Mouse (Mus musculus) liver, embryonic 14.5 days (tissue): ENCODE measurements around the gene Zfp91. TPM values are rescaled to one million over a fixed set of nuclear protein-coding genes. Genes with fewer than 3 reads are reported as not detected.
A peak's percentile ranks its signal among the peaks of the same experiment; 100 is the strongest.

Experiments used
- ATAC-seq: fragments of 200-750 bp; cut with Nextera tagmentation; 2 replicates; pipeline ENCODE4 v1.8.0; 2017; ENCODE audit warnings: moderate number of reproducible peaks, mild to moderate bottlenecking, moderate library complexity; ENCODE audit not compliant: insufficient read depth
- DNase-seq, 3 experiments: peaks; one replicate each; pipeline ENCODE4 v3.0.0-alpha.2; 2012 to 2013; ENCODE audit warnings: low read depth in 3 of 3, low spot score in 3 of 3
- H3K27ac ChIP-seq: fragments of 300-500 bp; sonication (generic); 2 replicates; pipeline ENCODE4 v1.5.1; 2014; ENCODE audit warnings: moderate library complexity, mild to moderate bottlenecking, control low read depth, inconsistent platforms
- H3K27me3 ChIP-seq: fragments of 300-500 bp; sonication (generic); 2 replicates; pipeline ENCODE4 v1.6.1; 2014; ENCODE audit warnings: mild to moderate bottlenecking, low read length, moderate library complexity; ENCODE audit not compliant: control insufficient read depth, insufficient read depth
- H3K36me3 ChIP-seq: fragments of 300-500 bp; sonication (generic); replicated peaks from 2 replicates; pipeline ENCODE4 v1.6.1; 2014; ENCODE audit warnings: low read depth; ENCODE audit not compliant: control insufficient read depth, insufficient read depth
- H3K4me1 ChIP-seq, 2 experiments: fragments of 200-500 bp in 1 of 2; fragments of 300-500 bp in 1 of 2; sonication (generic) in 1 of 2; replicated peaks; 2 replicates each; pipeline ENCODE4 v1.6.1; 2012 to 2014; ENCODE audit warnings: antibody characterized with exemption in 1 of 2, inconsistent platforms in 1 of 2, low read length in 1 of 2; ENCODE audit not compliant: control insufficient read depth in 2 of 2, insufficient read depth in 2 of 2
- H3K4me2 ChIP-seq: fragments of 300-500 bp; sonication (generic); 2 replicates; pipeline ENCODE4 v1.6.1; 2014; ENCODE audit warnings: low read depth, mild to moderate bottlenecking, control low read depth, moderate library complexity
- H3K4me3 ChIP-seq, 2 experiments: fragments of 200-500 bp in 1 of 2; fragments of 300-500 bp in 1 of 2; sonication (generic) in 1 of 2; 2 replicates each; pipeline ENCODE4 v1.5.1; 2012 to 2014; ENCODE audit warnings: low read depth in 2 of 2, low read length in 2 of 2, mild to moderate bottlenecking in 2 of 2, control low read depth in 1 of 2, inconsistent platforms in 1 of 2, moderate library complexity in 1 of 2; ENCODE audit not compliant: insufficient read depth in 1 of 2
- H3K9ac ChIP-seq: fragments of 300-500 bp; sonication (generic); replicated peaks from 2 replicates; pipeline ENCODE4 v1.6.1; 2014; ENCODE audit warnings: mild to moderate bottlenecking, control low read depth, moderate library complexity
- H3K9me3 ChIP-seq: fragments of 300-500 bp; sonication (generic); 2 replicates; pipeline ENCODE4 v1.6.1; 2016; ENCODE audit warnings: low read length, mixed read lengths; ENCODE audit not compliant: control insufficient read depth
- CTCF ChIP-seq: IDR thresholded peaks from 2 replicates; pipeline ENCODE4 v1.5.1; 2016; ENCODE audit warnings: antibody characterized with exemption, low read depth, control low read depth
- EP300 ChIP-seq: IDR thresholded peaks from 2 replicates; pipeline ENCODE4 v1.6.1; 2016; ENCODE audit warnings: antibody characterized with exemption, low read depth
- WGBS: fragments of 180-500 bp; shearing (Covaris S2); extraction: QIAGEN DNeasy Blood & Tissue Kit; methylation state at CpG from one replicate; pipeline ENCODE4 v1.1.7; 2014; ENCODE audit not compliant: insufficient replicate concordance; 5-methylcytosine and 5-hydroxymethylcytosine counted together
- polyA plus RNA-seq, 2 experiments: library from polyadenylated mRNA; depleted of rRNA in 1 of 2; stranded (reverse) in 1 of 2; unstranded in 1 of 2; fragments of >200 nt; fragmentation: Nextera tagmentation in 1 of 2; extraction: Ambion mirVana in 1 of 2; gene quantifications; 2 replicates each; pipeline versions ENCODE4 v1.2.1 to v1.2.3; 2012 to 2014

Gene Zfp91
- 9.7 and 13.5 TPM in 2 replicates for polyA plus RNA-seq (2012; rRNA removed)
- polyA plus RNA-seq (2014; fragmentation: Nextera tagmentation; extraction: Ambion mirVana), result 4.8 and 5.2 TPM in 2 replicates

DNA sequence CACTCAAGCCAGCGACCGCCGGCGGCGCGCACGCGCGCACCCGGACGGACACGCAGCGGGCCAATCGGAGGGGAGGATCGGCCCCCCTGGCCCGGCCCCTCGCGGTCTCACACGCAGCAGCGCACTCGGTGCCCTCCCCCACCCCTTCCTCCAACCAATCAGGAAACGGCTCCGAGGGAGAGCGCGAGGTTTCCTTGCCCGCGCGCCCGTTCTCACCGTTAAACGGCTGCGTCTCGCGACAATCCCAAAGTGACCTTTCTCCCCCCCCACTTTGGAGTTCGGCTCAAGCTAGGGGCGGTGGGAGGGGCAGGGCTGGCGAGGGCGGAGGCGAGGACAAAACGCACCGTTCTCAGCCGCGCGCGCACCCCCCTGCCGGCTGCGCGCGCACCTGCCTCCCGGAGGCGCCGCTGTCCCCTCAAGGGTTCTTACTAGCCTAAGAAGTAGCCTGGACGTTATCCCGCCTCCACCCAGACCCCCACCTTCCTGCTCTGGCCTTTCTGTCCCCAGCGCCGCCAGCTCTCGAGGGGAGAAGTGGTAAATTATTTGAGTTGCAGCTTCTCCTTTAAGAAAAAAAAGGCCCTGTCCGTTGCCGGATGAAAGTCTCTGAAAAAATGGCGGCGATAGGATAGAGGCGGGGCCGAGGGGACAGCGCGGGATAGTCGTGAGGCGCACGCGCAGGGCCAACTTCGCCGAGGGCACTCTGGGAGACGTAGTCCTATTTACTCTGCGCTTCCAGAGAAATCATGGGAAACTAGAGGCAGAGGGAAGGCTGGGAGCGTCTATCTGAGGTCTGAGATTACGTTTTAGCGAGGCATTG lies at the start of gene Zfp91, which contains the start of gene Lpxn:
Gene Zfp91, minus strand, starts transcription at position 616 of the 817 bp plus-strand sequence.
Gene Lpxn, plus strand, starts transcription at position 683 of the 817 bp plus-strand sequence.
- no peaks in the 10 kb centered on the region for H3K27me3 ChIP-seq
- H3K27ac ChIP-seq, result peak within 1 kb of the TSS; percentile 96
- H3K36me3 ChIP-seq, result no peaks in the 10 kb centered on the region
- H3K4me3 ChIP-seq, result peak within 1 kb of the TSS; percentile 82 to 93
- H3K9me3 ChIP-seq, result no peaks in the 10 kb centered on the region
- DNase-seq (peak; percentile 91 to 95 (median 94)), ATAC-seq (peak; percentile 87)
- H3K9ac ChIP-seq, result peak within 1 kb of the TSS; percentile 84
- WGBS, result under 1% methylated on average over 71 of the region's 76 CpGs
- no peak for TF ChIP-seq CTCF
- TF ChIP-seq EP300, result peak; percentile 72
- peaks cover 3 to 4% of the 10 kb centered on the region in 2 experiments for H3K4me1 ChIP-seq
- peak within 1 kb of the TSS; percentile 92 for H3K4me2 ChIP-seq

DNA sequence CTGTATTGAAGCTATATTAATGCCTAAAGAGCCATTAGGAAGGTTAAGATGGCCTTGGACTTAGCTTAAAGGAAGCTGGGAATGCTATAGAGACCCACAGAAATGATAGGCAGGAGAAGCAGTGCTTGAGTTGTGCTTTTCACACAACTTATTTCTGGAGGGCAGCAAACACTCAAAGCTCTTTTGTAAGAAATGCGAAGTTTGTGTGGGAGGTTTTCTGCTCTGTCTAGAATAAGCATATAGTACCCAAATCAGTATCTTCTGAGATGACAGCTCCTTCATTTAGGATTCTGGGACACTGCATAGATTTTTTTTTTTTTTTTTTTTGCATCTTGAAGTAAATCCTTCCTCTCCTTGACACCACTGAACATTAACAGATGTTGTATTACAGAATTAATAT lies 42.6 kb upstream of the Zfp91 start:
- Histone ChIP-seq H3K4me2 (no peak overlapping the region), H3K27me3 (no peaks in the 10 kb centered on the region), H3K9me3 (no peaks in the 10 kb centered on the region), H3K27ac (no peak overlapping the region), H3K36me3 (no peaks in the 10 kb centered on the region), H3K9ac (no peak overlapping the region), H3K4me3 (no peak overlapping the region), H3K4me1 (no peaks in the 10 kb centered on the region; a peak in 1 of 4 replicates)
- TF ChIP-seq EP300 (no peak), CTCF (no peak)
- DNase-seq (no peak), ATAC-seq (no peak)
- WGBS, result 53% methylated on average over 1 of the region's 1 CpGs

DNA sequence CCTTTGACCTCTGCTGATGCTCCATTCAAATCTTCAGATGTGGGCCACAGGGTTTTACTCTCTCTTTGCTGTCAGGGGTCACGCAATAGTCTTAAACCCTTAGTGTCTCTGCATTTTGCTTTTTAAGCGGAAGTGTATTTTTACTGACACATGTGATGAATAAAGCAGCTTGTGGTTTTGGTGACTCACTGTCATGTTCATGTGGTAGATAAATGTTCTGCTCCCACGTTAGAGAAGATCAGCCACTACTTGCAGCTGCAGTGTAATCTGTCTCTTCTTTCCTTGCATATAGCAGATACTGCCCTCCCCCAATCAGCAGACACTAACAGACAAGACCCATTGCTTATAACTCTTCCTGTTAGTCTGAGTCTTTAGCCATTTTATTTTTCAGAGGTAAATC lies 37.7 kb upstream of the Zfp91 start:
- H3K27me3 ChIP-seq, result no peaks in the 10 kb centered on the region
- H3K4me2 ChIP-seq, result no peak overlapping the region
- no peak overlapping the region for H3K4me3 ChIP-seq
- DNase-seq (peak; percentile 20 to 29 (median 27)), ATAC-seq (peak; percentile 75; the same call in 1 of the 2 replicates)
- H3K36me3 ChIP-seq, result no peaks in the 10 kb centered on the region
- H3K9me3 ChIP-seq, result no peaks in the 10 kb centered on the region
- H3K4me1 ChIP-seq, result peaks cover 2 to 5% of the 10 kb centered on the region in 2 experiments; a peak in 2 of 4 replicates
- H3K9ac ChIP-seq, result no peak overlapping the region
- H3K27ac ChIP-seq, result no peak overlapping the region
- TF ChIP-seq EP300 (0 out of 2 replicates have a peak, but pooled peaks have one; percentile 43), CTCF (no peak)
- WGBS, result 8% methylated on average over 3 of the region's 3 CpGs

DNA sequence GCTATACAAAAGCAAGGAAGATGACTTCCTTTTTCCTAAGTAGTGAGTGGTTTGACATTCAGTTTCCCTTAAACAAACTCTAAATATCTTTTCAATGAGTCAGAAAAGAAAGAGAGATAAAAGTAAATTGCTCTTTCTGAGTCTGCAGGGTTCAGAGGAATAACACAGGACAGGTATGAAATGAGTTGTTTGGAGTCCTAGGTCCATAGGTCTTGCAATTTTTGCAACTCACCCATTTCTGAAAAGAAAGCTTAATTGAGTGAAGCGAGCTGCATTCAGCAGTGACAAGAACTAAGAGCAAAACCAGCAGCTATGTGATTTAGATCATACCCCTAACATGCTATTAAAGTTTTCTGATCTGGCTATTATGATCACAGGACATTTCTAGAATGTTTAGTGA lies 35.6 kb upstream of the Zfp91 start:
- Histone ChIP-seq H3K9ac (no peak overlapping the region), H3K27ac (no peak overlapping the region), H3K27me3 (no peaks in the 10 kb centered on the region), H3K9me3 (no peaks in the 10 kb centered on the region), H3K4me2 (no peak overlapping the region), H3K36me3 (no peaks in the 10 kb centered on the region), H3K4me3 (no peak overlapping the region), H3K4me1 (peaks cover 2 to 5% of the 10 kb centered on the region in 2 experiments; a peak in 2 of 4 replicates)
- WGBS, result 44% methylated on average over 1 of the region's 1 CpGs
- no peak for DNase-seq
- TF ChIP-seq CTCF, result no peak
- TF ChIP-seq EP300, result no peak
- ATAC-seq, result no peak

DNA sequence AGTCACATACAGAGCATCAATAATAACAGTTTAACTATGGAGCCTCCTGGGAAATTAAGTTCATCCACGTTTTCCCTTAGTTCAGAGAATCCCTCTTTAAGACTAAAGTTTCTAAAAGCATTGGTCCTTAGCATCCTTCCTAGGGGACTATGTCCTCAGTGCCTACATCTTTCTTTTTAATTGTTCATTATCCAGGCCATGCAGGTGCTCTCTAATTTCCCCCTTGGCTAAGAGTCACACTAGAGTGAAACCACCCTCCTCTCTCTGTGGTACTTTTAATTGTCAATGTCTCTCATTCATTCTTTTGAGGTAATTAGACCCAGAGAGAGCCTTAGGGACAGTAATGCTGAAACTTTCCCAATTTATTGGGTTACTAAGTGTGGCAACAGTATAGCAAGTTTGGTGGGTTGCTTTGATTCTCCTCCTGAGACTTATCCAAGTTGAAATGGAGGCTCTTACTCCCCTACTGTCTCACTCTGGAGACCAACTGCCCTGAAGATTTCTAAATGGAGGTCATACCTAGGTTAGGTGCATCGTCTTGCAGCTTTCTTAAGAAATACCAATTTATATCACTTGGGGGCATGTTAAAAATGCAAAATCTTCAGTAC lies 35.0 kb upstream of the Zfp91 start:
- ATAC-seq (no peak), DNase-seq (no peak)
- Histone ChIP-seq H3K9ac (no peak overlapping the region), H3K9me3 (no peaks in the 10 kb centered on the region), H3K27me3 (no peaks in the 10 kb centered on the region), H3K4me1 (peaks cover 2 to 5% of the 10 kb centered on the region in 2 experiments; a peak in 2 of 4 replicates), H3K4me2 (no peak overlapping the region), H3K27ac (no peak overlapping the region), H3K4me3 (no peak overlapping the region), H3K36me3 (no peaks in the 10 kb centered on the region)
- 54% methylated on average over 2 of the region's 2 CpGs for WGBS
- no peak for TF ChIP-seq CTCF
- no peak for TF ChIP-seq EP300
